Mouse (Mus musculus): Measurements from ENCODE around the gene Usp37. TPM values are rescaled to one million over a fixed set of nuclear protein-coding genes. Genes with fewer than 3 reads are reported as not detected.

Gene Usp37
- polyA plus RNA-seq, 1 experiment from 2014 or later, result 8.4 TPM

DNA sequence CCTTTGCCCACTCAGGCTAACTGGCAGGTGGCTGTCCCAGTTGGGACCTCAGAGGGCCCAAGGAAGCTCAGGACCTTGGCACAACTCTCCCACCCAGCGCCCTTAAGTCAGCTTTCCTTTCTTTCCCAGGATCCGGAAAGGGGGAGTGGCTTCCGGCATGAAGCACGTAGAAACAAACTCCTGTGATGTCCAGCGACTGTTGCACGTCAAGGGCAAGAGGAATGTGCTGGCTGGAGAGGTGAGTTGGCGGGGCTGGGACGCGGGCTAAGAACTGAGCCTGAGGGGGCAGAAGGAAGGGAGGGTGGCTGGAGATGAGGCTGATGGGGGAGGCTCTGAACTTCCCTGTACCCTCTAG lies 124.7 kb downstream of the Usp37 start:
- CTCF ChIA-PET, result interaction anchor here (1.0 to 2.4 kb wide), 2 partner anchors 11 to 33 kb away, joined by 3 to 11 read pairs; no protein-coding TSS in a partner anchor
- DNase-seq (ENCODE audit: low read depth, low spot score) (no peak), ATAC-seq (no peak)
- TF ChIP-seq CTCF (IDR thresholded peaks at IDR 0.05), result no peak
- in situ Hi-C loops (cut with MboI; ENCODE audit: low pct_unique_long_range_greater_than_20kb), result no loop called here
- POLR2A ChIA-PET, result interaction anchor here (0.6 kb wide), 1 partner anchor 545 kb away, joined by 3 read pairs; no protein-coding TSS in a partner anchor
- H3K27me3 ChIP-seq, result no peaks in the 10 kb centered on the region

DNA sequence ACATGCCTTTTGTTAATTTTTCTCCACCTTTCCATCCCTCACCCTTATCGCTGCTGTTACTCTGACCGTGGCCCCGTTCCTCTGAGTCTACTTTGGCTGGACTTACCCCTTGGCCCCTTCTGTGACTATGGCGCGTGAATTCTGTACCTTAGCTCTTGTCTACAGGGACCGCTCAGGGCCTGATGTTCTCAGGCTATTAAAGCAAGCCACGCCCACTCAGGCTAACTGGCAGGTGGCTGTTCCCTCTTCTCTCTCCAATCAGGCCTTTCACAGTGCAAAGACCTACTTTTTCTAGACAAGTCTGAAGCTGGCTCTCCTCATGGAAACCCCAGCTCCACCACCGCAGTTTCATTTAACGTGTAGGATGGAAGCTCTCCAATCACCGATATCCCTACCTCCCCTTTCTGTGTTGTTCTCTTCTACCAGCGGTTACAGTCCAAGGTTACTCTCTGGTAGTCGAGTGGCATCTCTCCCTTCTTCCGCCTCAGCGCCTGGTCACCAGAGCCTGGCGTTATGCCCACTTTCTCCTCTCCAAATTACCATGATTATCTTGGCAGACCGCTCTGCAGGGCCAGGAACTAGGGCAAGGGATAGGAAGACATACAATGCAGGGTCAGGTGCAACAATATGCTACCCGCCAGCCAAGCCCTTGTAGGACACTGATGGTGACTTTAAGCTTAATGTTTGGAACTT lies 125.2 kb downstream of the Usp37 start:
- POLR2A ChIA-PET, result interaction anchor here (0.6 kb wide), 1 partner anchor 544 kb away, joined by 3 read pairs; no protein-coding TSS in a partner anchor
- CTCF ChIA-PET, result interaction anchor here (0.6 to 2.4 kb wide), 3 partner anchors 11 to 1797 kb away, joined by 3 to 11 read pairs (median 3); no protein-coding TSS in a partner anchor
- ATAC-seq (no peak), DNase-seq (ENCODE audit: low read depth, low spot score) (no peak)
- TF ChIP-seq CTCF (IDR thresholded peaks at IDR 0.05), result no peak
- H3K27me3 ChIP-seq, result no peaks in the 10 kb centered on the region
- in situ Hi-C loops (cut with MboI; ENCODE audit: low pct_unique_long_range_greater_than_20kb), result no loop called here

DNA sequence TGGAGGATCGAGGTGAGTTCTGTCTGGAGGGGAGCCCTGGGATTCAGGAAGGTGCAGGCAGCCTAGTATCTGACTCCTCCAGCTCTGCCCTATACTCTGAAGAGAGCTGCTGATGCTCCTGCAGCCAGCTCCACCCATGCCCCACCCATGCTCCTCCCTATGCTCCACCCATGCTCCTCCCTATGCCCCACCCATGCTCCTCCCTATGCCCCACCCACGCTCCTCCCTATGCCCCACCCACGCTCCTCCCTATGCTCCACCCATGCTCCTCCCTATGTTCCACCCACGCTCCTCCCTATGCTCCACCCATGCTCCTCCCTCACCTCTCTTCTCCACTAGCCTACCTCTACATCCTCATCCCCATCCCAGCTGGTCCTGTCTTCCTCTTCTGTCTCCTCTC lies 128.9 kb downstream of the Usp37 start:
- in situ Hi-C loops (cut with MboI; ENCODE audit: low pct_unique_long_range_greater_than_20kb), result no loop called here
- CTCF ChIA-PET, result interaction anchor here (0.8 to 1.6 kb wide), 2 partner anchors 9 to 16 kb away, joined by 3 read pairs; no protein-coding TSS in a partner anchor
- TF ChIP-seq CTCF (IDR thresholded peaks at IDR 0.05), result no peak
- POLR2A ChIA-PET, result no interaction called here
- no peak for DNase-seq (ENCODE audit: low read depth, low spot score)
- no peaks in the 10 kb centered on the region for H3K27me3 ChIP-seq
- ATAC-seq, result no peak

DNA sequence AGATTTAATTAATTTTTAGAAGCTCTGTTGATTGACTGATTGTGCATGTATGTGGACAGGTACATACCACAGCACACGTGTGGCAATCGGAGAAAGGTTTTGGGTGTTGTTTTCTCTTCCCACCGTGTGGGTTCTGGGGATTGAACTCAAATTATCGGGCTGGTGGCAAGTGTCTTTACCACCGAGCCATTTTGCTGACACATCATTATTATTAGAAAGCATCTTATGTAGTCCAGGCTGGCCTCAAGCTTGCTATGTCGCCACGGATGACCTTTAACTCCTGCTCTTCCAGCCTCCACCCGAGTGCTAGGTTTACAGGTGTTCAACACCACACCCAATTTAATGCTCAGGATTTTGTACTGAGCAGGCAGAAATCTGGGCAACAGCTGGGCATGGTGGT lies 131.4 kb downstream of the Usp37 start:
- H3K27me3 ChIP-seq, result no peaks in the 10 kb centered on the region
- ATAC-seq (no peak), DNase-seq (ENCODE audit: low read depth, low spot score) (no peak)
- TF ChIP-seq CTCF (IDR thresholded peaks at IDR 0.05), result no peak
- POLR2A ChIA-PET, result interaction anchor here (1.4 kb wide), 1 partner anchor 15 kb away, joined by 5 read pairs; no protein-coding TSS in a partner anchor
- CTCF ChIA-PET, result interaction anchor here (1.0 to 1.6 kb wide), 3 partner anchors 24 to 37 kb away, joined by 3 to 4 read pairs (median 3); no protein-coding TSS in a partner anchor
- in situ Hi-C loops (cut with MboI; ENCODE audit: low pct_unique_long_range_greater_than_20kb), result no loop called here

DNA sequence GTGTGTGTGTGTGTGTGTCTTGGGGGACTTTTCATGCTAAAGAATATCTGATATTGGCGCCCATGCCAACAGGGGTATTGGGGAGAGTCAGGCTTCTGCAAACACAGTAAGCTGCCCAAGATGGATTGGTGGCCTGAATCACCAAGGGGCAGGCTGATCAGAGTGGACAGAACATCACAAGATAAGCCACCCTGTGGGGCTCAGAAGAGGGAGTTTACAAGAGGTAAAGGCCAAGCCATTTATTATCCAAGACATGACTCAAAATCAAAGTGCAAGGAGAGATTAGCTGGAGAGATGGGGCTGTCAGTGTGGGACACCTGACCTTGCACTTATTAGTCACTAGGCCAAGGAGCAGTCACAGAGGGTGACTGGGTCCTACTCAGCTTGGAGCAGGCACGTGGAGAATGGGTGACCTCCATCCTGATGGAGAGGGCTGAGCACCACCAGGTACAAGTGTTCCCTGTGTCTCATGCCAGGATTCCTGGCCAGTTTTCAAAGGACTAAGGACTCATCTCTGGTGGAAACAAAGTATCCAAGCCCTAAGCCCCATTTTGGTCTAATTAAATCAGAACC lies 132.2 kb downstream of the Usp37 start:
- ChIA-PET CTCF (interaction anchor here (1.0 to 1.6 kb wide), 4 partner anchors 9 to 38 kb away, joined by 3 to 4 read pairs (median 3); no protein-coding TSS in a partner anchor), POLR2A (interaction anchor here (1.4 kb wide), 1 partner anchor 14 kb away, joined by 5 read pairs; no protein-coding TSS in a partner anchor)
- in situ Hi-C loops (cut with MboI; ENCODE audit: low pct_unique_long_range_greater_than_20kb), result no loop called here
- H3K27me3 ChIP-seq, result no peaks in the 10 kb centered on the region
- DNase-seq (ENCODE audit: low read depth, low spot score) (no peak), ATAC-seq (no peak)
- TF ChIP-seq CTCF (IDR thresholded peaks at IDR 0.05), result no peak

DNA sequence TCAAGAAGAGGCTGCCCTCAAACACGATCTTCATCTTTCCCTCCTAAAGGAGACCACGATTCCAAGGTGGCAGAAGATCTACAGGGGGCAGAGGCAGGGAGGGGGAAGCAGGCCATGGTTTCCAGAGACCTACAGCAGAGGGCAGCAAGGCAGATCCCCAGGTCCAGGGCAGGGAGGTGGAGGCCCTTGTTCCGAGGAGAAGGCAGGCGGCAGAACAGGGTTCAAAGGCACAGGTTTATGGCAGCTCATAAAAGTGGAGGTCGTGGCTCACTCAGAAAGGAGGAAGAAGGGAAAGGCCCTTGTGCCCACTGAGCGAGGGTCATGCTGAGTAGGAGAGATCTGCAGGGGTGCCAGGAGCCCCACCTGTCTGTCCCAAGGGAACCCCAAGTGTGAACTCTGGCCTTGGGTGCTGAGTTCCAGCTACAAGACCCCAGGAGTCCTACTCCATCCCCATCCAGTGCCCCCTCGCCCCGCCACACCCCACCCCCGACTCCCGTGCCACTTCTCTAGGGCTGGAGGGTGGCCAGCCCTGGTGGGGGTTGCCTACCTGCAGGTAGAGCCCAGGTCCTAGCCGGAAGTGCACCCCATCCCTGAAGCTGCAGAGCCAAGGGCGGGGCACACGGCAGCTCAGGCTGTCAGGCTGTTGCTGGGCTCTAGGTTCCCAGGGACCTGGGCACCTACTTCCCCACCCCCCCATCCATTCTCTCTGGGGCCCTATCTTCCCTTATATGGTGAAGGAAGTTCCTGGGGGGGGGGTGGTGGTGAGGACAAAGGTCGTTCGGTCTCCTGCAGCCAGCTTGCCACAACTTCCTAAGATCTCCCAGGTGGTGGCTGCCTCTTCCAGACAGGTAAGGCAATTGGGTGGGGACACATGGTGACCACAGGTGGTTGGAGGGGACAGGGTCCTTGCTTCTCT lies 135.2 kb downstream of the Usp37 start, which contains the start of gene Vil1:
TSS of gene Vil1 (plus strand) at position 788 of the 916 bp plus-strand sequence.
- no peak for TF ChIP-seq CTCF (IDR thresholded peaks at IDR 0.05)
- no peak for DNase-seq (ENCODE audit: low read depth, low spot score)
- ChIA-PET POLR2A (no interaction called here), CTCF (interaction anchor here (1.9 kb wide), 1 partner anchor 11 kb away, joined by 5 read pairs; no protein-coding TSS in a partner anchor)
- ATAC-seq, result no peak
- no peaks in the 10 kb centered on the region for H3K27me3 ChIP-seq
- in situ Hi-C loops (cut with MboI; ENCODE audit: low pct_unique_long_range_greater_than_20kb), result no loop called here

DNA sequence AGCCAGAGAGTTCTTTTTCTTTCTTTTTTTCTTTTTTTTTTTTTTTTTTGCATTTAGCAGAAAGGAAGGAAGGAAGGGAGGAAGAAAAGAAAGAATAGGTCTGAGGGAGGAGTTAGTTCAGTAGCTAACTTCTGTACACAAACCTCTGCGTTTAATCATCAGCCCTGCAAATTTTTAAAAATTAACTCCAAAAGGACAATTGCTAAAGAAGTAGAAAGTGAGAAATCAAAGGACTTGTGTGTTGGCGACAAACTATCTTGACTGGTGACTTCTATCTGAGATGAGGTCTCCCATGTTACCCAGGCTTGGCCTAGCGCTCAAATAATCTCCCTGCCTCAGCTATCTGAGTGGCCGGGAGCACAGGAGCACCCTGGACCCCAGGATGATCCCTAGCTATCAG lies 139.9 kb downstream of the Usp37 start:
- ATAC-seq (no peak), DNase-seq (ENCODE audit: low read depth, low spot score) (no peak)
- no peaks in the 10 kb centered on the region for H3K27me3 ChIP-seq
- ChIA-PET POLR2A (no interaction called here), CTCF (no interaction called here)
- in situ Hi-C loops (cut with MboI; ENCODE audit: low pct_unique_long_range_greater_than_20kb), result no loop called here
- TF ChIP-seq CTCF (IDR thresholded peaks at IDR 0.05), result no peak

DNA sequence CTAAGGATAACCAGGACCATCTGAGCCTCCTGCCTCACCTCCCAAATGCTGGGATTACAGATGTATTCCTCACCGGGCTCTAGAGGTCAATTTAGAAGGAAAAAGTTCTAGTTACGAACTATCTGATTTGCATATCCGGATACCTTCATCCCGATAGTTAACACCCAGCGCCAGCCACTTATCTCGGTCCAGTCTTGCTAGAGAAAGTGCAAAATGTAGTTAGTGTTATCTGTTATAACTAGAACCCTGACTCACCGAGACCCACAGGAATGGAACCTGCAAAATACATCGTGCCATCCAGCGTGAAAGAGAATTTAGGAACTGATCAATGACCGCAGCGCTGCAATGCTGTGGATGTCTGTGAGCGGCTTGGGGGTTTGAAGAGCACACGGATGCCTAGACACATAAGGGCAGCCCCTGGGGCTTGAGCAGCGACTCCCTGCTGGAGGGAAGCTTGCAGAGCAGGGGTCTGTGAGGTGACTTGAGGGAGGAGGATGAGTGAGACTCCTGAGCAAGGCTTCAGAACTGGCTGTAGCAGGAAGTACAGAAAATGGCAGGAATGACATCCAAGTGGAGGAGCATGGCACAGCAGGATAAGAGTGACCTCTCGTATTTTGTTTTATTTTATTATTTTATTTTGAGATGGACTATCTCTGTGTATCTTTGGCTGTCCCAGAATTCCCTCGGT lies 142.9 kb downstream of the Usp37 start:
- CTCF ChIA-PET, result interaction anchor here (1.4 kb wide), 1 partner anchor 51 kb away, joined by 3 read pairs; no protein-coding TSS in a partner anchor
- DNase-seq (ENCODE audit: low read depth, low spot score) (no peak), ATAC-seq (no peak)
- no peaks in the 10 kb centered on the region for H3K27me3 ChIP-seq
- in situ Hi-C loops (cut with MboI; ENCODE audit: low pct_unique_long_range_greater_than_20kb), result no loop called here
- POLR2A ChIA-PET, result no interaction called here
- TF ChIP-seq CTCF (IDR thresholded peaks at IDR 0.05), result no peak

DNA sequence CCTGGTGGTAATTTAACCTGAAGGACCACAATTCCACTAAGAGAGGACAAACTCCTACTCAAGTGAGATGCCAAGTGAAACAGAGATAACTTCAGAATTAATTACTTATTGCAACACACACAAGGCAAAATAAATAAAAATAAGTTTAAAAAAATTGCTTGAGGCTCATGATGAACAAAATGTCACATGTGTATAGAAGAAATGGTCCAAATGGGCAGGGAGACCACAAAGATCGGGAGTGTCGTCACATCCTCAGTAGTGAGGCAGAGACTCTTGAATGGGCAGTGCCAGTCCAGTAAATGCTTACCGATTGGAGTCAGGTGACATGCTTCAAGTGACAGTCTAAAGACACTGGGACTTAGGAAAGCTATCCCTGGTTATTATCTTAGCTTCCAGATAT lies 143.6 kb downstream of the Usp37 start:
- POLR2A ChIA-PET, result no interaction called here
- TF ChIP-seq CTCF (IDR thresholded peaks at IDR 0.05), result no peak
- no peaks in the 10 kb centered on the region for H3K27me3 ChIP-seq
- CTCF ChIA-PET, result interaction anchor here (1.4 to 2.0 kb wide), 2 partner anchors 33 to 52 kb away, joined by 3 to 5 read pairs; no protein-coding TSS in a partner anchor
- no peak for DNase-seq (ENCODE audit: low read depth, low spot score)
- in situ Hi-C loops (cut with MboI; ENCODE audit: low pct_unique_long_range_greater_than_20kb), result no loop called here
- no peak for ATAC-seq

All from Patski (cell line).